Mouse (Mus musculus): ENCODE data around the gene Entpd6. TPM values are rescaled to one million over a fixed set of nuclear protein-coding genes. Genes with fewer than 3 reads are reported as not detected.
A peak's percentile ranks its signal among the peaks of the same experiment; 100 is the strongest.

Entpd6 gene
- total RNA-seq, 2 experiments from 2014 or later, result 7.4 to 8.3 TPM

DNA sequence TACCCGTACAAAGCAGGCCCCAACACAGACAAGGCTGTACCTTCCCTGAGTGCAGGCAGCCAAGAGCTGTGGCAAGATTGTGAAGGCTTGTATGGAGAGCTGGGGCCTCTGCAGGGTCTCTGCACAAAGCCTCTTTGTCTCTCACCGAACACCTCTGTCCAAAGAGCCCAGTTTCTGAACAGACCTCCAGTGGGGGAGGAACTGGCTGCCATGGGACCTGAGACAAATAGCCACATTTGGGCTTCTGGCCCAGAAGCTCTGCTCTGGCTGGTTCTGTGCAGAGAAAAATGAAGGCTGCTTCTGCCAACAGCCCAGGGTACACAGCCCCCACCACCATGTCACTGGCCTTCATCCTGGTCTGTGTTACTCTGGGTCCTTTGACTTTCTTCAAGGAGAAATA lies 16.8 kb downstream of the Entpd6 start:
- intact Hi-C loops (cut with DNase I), result no loop called here
- Histone ChIP-seq H3K27ac (no peak overlapping the region), H3K4me3 (no peak overlapping the region)
- TF ChIP-seq CTCF (IDR thresholded peaks at IDR 0.05), result no peak
- DNase-seq, result no peak

GRCm38 (mm10) chr2:150766083-150766862 lies 17.4 kb downstream of the Entpd6 start:
- no peak for TF ChIP-seq CTCF (IDR thresholded peaks at IDR 0.05)
- no peak for DNase-seq
- Histone ChIP-seq H3K4me3 (no peak overlapping the region), H3K27ac (no peak overlapping the region)
- intact Hi-C loops (cut with DNase I), result no loop called here

DNA sequence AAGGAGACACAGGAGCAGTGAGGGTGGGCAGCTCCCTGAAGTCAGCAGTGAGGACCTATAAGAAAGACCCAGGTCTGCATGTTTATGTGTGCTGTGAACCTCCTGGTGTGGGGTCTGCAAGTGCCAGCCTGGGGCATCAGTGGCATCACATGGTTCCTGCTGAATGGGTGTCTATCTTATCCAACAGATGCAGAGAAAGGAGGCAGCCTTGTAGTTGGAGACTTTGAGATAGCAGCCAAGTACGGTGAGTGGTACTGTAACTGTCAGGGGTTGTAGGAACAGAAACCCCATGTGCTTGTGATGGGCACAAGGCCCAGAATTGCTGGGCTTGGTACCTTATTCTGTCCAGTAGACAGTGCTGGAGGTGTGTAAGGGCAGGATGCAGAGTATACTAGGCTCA lies 19.8 kb downstream of the Entpd6 start:
- no peak overlapping the region for H3K4me3 ChIP-seq
- TF ChIP-seq CTCF (IDR thresholded peaks at IDR 0.05), result no peak
- intact Hi-C loops (cut with DNase I), result no loop called here
- DNase-seq, result no peak
- no peak overlapping the region for H3K27ac ChIP-seq

DNA sequence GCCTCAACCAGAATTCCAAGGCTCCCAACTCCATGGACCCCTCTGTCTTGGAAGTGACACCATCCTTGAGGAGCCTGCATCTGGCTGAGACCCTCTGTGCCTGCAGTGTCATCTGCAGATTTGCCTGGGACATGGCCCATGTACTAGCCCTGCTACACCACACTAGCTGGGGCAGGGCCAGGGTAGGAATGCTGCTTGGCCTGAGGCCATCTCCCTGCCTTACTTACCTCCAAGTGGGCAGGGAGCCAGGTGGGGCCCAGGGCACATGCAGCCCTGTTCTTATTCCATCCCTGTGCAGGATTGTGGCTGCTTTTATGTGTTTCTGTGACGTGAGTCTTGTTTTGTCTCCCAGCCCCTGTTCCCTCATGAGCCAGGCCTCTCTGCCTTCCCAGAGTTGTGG lies 21.9 kb downstream of the Entpd6 start:
- intact Hi-C loops (cut with DNase I), result no loop called here
- no peak for TF ChIP-seq CTCF (IDR thresholded peaks at IDR 0.05)
- Histone ChIP-seq H3K4me3 (no peak overlapping the region), H3K27ac (peak overlapping the region; percentile 46)
- peak; percentile 56 for DNase-seq

DNA sequence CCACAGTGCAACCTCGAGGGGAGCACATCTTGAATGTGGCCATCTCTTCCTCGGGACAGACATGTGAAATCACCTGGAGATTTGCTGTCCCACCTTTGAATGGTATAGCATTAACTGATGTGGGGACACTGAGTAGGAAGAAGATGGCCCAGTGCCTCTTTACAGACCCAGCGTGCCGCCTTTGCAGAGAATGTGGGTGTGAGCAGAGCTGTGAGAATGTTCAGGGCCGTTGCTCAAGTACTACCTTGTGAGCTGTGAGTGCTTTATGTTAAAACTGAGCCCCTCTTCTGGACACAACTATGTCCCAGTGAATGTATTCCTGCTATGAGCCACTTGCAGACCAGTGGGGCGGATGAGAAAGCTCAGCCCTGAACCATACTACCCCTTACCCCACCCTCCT lies 22.3 kb downstream of the Entpd6 start:
- Histone ChIP-seq H3K4me3 (no peak overlapping the region), H3K27ac (no peak overlapping the region)
- intact Hi-C loops (cut with DNase I), result no loop called here
- TF ChIP-seq CTCF (IDR thresholded peaks at IDR 0.05), result no peak
- no peak for DNase-seq

DNA sequence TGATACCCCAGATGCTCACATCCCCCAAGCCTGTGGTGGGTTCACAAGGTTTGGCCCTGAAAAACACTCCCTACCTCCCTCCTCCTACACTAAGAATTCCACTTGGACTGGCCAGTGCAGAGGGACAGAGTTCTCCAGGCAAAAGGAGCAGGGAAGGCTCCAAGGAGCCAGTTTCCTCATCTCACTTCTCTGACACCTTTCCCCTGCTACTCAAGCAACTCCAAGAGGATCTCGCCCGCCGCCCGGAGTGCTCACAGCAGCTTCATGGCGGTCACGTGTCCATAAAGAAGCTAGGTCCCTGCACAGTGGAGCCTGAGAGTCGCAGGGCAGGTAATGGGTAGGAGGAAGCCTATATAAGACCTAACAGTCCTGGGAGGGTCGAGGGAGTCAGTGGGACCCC lies 23.2 kb downstream of the Entpd6 start:
- intact Hi-C loops (cut with DNase I), result no loop called here
- no peak for DNase-seq
- TF ChIP-seq CTCF (IDR thresholded peaks at IDR 0.05), result no peak
- H3K27ac ChIP-seq, result no peak overlapping the region
- H3K4me3 ChIP-seq, result no peak overlapping the region

DNA sequence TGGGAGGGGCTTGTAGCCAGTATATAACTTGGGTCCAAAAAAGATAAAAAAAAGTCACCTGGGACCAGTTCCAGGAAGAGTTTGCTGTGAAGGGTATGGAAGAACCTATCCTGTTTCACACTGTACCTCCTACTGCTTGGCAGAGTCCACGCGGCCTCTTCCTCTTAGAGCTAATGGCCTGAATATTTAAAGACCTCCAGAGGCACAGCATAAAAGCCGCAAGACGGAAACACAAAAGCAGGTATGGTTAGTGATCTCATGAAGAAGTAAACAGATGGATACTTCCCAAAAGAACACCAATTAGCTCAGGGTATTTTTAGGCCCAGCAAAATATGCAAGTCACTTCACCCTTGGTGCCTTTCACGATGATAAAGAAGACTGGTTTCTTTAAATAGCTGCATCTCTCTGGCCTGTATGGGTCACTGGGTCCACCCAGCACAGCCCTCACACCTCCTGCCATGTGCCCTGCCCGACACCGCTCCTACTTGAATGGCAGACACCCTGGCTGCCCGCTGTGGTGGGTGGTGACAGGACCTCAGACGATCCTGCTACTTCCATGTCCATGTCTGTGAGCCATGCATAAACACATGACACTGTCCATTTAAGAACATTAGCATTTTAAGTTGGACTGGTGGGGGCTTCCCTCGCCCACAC lies 23.8 kb downstream of the Entpd6 start:
- DNase-seq, result no peak
- TF ChIP-seq CTCF (IDR thresholded peaks at IDR 0.05), result no peak
- intact Hi-C loops (cut with DNase I), result no loop called here
- no peak overlapping the region for H3K27ac ChIP-seq
- no peak overlapping the region for H3K4me3 ChIP-seq

DNA sequence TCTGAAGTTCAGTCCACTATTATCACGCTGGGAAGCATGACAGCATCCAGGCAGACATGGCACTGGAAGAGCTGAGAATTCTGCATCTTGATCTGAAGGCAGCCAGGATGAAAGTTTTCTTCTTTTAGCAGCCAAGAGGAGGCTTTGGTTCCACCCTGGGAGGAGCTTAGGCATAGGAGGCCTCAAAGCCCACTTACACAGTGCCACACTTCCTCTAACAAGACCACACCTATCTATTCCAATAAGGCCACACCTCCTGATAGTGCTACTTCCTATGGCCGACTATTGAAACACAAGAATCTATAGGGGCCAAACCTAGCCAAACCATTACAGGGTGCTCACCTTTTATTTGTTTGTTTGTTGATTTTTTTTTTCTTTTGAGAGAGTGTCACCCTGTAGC lies 34.0 kb downstream of the Entpd6 start:
- no peak overlapping the region for H3K27ac ChIP-seq
- intact Hi-C loops (cut with DNase I), result no loop called here
- TF ChIP-seq CTCF (IDR thresholded peaks at IDR 0.05), result no peak
- no peak for DNase-seq
- no peak overlapping the region for H3K4me3 ChIP-seq

DNA sequence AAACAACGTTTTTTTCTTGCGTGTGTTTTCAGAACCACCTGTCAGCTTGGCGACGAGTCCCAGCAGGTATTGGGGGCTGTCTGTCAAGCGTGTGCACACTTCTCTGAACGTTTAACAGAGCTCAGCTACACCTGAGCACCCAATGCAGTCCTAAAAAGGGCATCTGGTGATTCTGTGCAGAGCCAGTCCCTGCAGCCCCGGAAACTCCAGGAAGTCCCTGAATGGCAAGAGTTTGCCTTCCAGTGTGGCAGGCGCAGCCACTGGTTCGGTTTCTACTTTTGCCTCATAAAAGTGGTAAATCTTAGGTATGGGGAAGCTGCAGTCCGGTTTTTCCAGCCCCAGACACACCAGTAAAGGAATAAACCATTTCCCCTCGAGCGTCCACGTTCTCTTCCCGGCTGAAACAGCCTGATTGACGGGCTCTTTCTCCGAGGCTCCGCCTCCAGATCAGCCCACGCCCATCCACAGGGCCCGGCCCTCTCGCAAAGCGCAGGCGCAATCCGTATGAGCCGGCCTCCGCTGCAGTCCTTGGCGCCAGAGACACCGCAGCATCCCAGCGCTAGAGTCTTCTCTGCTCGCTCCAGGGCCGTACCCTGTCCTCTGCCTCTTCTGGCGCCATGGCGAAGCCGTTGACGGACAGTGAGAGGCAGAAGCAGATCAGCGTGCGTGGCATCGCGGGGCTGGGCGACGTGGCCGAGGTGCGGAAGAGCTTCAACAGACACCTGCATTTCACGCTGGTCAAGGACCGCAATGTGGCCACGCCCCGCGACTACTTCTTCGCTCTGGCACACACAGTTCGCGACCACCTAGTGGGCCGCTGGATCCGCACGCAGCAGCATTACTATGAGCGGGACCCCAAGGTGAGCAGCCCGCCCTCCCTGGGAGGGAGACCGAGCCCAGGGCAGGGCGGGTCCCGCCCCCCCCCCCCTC lies 37.7 kb downstream of the Entpd6 start, which contains the start of gene Pygb:
Gene Pygb (plus strand): TSS at position 485 of the 930 bp plus-strand sequence.
- TF ChIP-seq CTCF (IDR thresholded peaks at IDR 0.05), result no peak
- intact Hi-C loops (cut with DNase I), result loop anchor here (5.0 kb wide), 1 partner anchor 34 kb away; no protein-coding TSS in a partner anchor
- Histone ChIP-seq H3K27ac (peak within 1 kb of the TSS; percentile 74), H3K4me3 (peak within 1 kb of the TSS; percentile 95)
- peak; percentile 91 for DNase-seq

- intact Hi-C loops (cut with DNase I), result loop anchor here (5.0 kb wide), 1 partner anchor 35 kb away; no protein-coding TSS in a partner anchor
- no peak for TF ChIP-seq CTCF (IDR thresholded peaks at IDR 0.05)
- no peak for DNase-seq
- Histone ChIP-seq H3K27ac (peak overlapping the region; percentile 74), H3K4me3 (peak overlapping the region; percentile 95)
These were observed 38.5 kb downstream of the Entpd6 start for GRCm38 (mm10) chr2:150787234-150787771.

DNA sequence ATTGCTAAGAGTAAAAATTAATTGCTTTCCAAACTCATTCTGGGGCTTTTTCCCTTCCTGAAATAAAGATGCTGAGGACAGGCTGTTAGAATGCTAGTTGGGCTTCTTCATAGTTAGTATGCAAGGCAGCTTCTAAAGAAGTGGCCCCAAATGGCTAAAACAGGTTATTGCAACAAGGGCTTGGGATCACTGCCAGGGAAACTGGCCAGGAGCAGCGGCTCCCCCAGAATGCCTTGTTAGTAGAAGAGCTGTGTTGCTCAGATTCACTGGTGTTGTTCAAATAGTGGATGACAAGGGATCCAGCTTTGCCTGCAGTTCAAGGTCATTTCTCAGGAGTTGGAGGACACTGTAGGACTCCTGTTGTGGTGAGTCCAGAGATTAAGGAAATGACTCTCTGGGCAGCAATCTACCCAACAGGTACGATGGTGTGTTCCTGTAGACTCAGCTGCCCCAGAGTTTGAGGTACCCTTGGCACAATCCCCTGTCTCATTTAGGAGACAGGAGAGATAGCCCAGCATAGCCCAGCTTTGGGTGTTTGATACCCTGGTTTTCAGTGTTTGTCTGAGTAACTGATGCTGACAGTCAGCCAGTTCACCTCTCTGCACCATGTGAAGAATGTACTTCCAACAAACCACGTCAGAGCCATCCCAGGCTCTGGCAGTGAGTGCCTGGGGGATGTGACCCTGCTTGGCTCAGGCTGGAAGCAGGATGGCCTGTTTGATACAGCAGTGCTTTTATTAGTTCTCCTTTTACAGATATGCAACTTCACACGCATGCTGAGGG lies 40.1 kb downstream of the Entpd6 start:
- peak; percentile 22; the same call in 1 of the 2 replicates for TF ChIP-seq CTCF (IDR thresholded peaks at IDR 0.05)
- Histone ChIP-seq H3K4me3 (peak overlapping the region; percentile 13), H3K27ac (0 out of 2 replicates have a peak overlapping the region, but pooled peaks have one; percentile 13)
- intact Hi-C loops (cut with DNase I), result loop anchor here (5.0 kb wide), 1 partner anchor 37 kb away; no protein-coding TSS in a partner anchor
- peak; percentile 85 for DNase-seq
